8 mouse cellular contexts compared by ENCODE assay signal in genomic region chr9:59969383-59969782, GRCm38 (mm10). TPM values are rescaled to one million over a fixed set of nuclear protein-coding genes. Genes with fewer than 3 reads are reported as not detected.
DNase-seq lines count a peak whose midpoint lies in the region; ATAC-seq and TF ChIP-seq lines count a peak whose summit lies in the region.

No protein-coding gene starts in this region.

- H3K4me2 ChIP-seq in forebrain, embryonic 16.5 days (ENCODE audit: low read length): no peak overlapping the region

- no peak overlapping the region for H3K9ac ChIP-seq in forebrain, embryonic 16.5 days (replicated peaks; ENCODE audit: low read depth, low read length)

- no peaks in the 10 kb centered on the region for H3K4me1 ChIP-seq in forebrain, embryonic 16.5 days (replicated peaks; ENCODE audit: control insufficient read depth, insufficient read depth, low read length)
- H3K4me1 ChIP-seq in lung, adult 2 months (ENCODE audit: control insufficient read depth, insufficient read depth, low read length): no peaks in the 10 kb centered on the region

- TF ChIP-seq POLR2A in lung, adult 2 months (IDR thresholded peaks at IDR 0.05; ENCODE audit: borderline replicate concordance, extremely low read depth, low read depth, low read length): no peak

- H3K27ac ChIP-seq in forebrain, embryonic 16.5 days (ENCODE audit: low read length): no peak overlapping the region

- DNase-seq in gastrocnemius, adult 18-20 months (ENCODE audit: low spot score): peak; percentile 51
- no peak for DNase-seq in gastrocnemius, adult 8-10 months (ENCODE audit: low spot score in 2 of 2)
- DNase-seq in ES-CJ7 (ENCODE audit: low read depth, low spot score): peak; percentile 64
- peak; percentile 18 for DNase-seq in cerebellum, adult 11-12 months
- DNase-seq in kidney, adult 9 months: peak; percentile 53
- peak; percentile 24 for DNase-seq in lung, adult 2 months
- peak; percentile 66 to 73 for DNase-seq in right cerebral cortex, adult 2 months (ENCODE audit: low spot score in 2 of 2)

- peak; percentile 90 for TF ChIP-seq CTCF in lung, adult 2 months (IDR thresholded peaks at IDR 0.05; ENCODE audit: insufficient read depth, low read length)

- ATAC-seq in forebrain, embryonic 16.5 days: peak; percentile 80; the same call in 1 of the 2 replicates

- H3K36me3 ChIP-seq in forebrain, embryonic 16.5 days (ENCODE audit: control insufficient read depth, insufficient read depth): no peaks in the 10 kb centered on the region

- H3K27me3 ChIP-seq in forebrain, embryonic 16.5 days (replicated peaks; ENCODE audit: control insufficient read depth, insufficient read depth, low read length): no peaks in the 10 kb centered on the region

- WGBS in forebrain, embryonic 16.5 days: 29% methylated on average over 6 of the region's 6 CpGs
- WGBS in lung, adult 2 months: 23% methylated on average over 6 of the region's 6 CpGs

- no peaks in the 10 kb centered on the region for H3K9me3 ChIP-seq in forebrain, embryonic 16.5 days (ENCODE audit: control insufficient read depth, low read length)

- H3K4me3 ChIP-seq in forebrain, embryonic 16.5 days (replicated peaks; ENCODE audit: low read length): no peak overlapping the region
- H3K4me3 ChIP-seq in lung, adult 2 months (replicated peaks; ENCODE audit: extremely low read depth, low read depth, low read length): no peak overlapping the region

RNA-seq across cellular contexts. Expression of gene Nr2e3, which starts 8.9 kb away (rescaled TPM):
- total RNA-seq in gastrocnemius, adult 18-20 months (2021): not detected
- total RNA-seq in gastrocnemius, adult 8-10 months (2022): not detected
- polyA plus RNA-seq in forebrain, embryonic 16.5 days (2015; fragmentation: Nextera tagmentation; extraction: Ambion mirVana): not detected in 2 replicates
- polyA plus RNA-seq in lung, adult 2 months (2012; rRNA removed): not detected in 2 replicates

Comparison
In these comparisons a context has a peak if more than half of its experiments do, and no peak if none do; other contexts are left out.
1. DNase-seq: peak in gastrocnemius, adult 18-20 months (single experiment), ES-CJ7 (single experiment), cerebellum, adult 11-12 months (single experiment), kidney, adult 9 months (single experiment), lung, adult 2 months (single experiment) and right cerebral cortex, adult 2 months (2 of 2); none in gastrocnemius, adult 8-10 months (0 of 2).